Mouse (Mus musculus): ENCODE data around the gene Cyld. TPM values are rescaled to one million over a fixed set of nuclear protein-coding genes. Genes with fewer than 3 reads are reported as not detected.

Gene Cyld
- 116 TPM for total RNA-seq (2023)

GRCm38 (mm10) chr8:88696721-88697641 is at the start of gene Cyld:
Cyld (plus strand) TSS chr8:88697028.

Other genes with a start within 250 kb of the Cyld start
- gene Nkd1, start 175.7 kb upstream of the Cyld start, total RNA-seq (2023): 0.24 TPM
- 67.0 TPM for gene Snx20, start 60.9 kb upstream of the Cyld start, total RNA-seq (2023)
- gene Nod2, start 49.7 kb upstream of the Cyld start, total RNA-seq (2023): 1.1 TPM